Mouse (Mus musculus): ENCODE results near the gene Prox2. TPM values are rescaled to one million over a fixed set of nuclear protein-coding genes. Genes with fewer than 3 reads are reported as not detected.
A peak's percentile ranks its signal among the peaks of the same experiment; 100 is the strongest.

Prox2 gene
- polyA plus RNA-seq, 1 experiment from 2014 or later = 2.1 TPM

GRCm38 (mm10) chr12:85104789-85105188 is 5.8 kb downstream of the Prox2 start:
- Histone ChIP-seq H3K27me3 (no peaks in the 10 kb centered on the region), H3K4me3 (no peak overlapping the region), H3K4me1 (replicated peaks) (peaks cover 5% of the 10 kb centered on the region), H3K27ac (replicated peaks) (no peak overlapping the region), H3K9me3 (no peaks in the 10 kb centered on the region), H3K36me3 (no peaks in the 10 kb centered on the region), H3K9ac (no peak overlapping the region), H3K4me2 (no peak overlapping the region)
- 81% methylated on average over 8 of the region's 8 CpGs for WGBS
- no peak for ATAC-seq (ENCODE audit: low FRiP score, low read depth)

- H3K27me3 ChIP-seq = no peaks in the 10 kb centered on the region
- no peak for ATAC-seq (ENCODE audit: low FRiP score, low read depth)
- H3K9ac ChIP-seq = no peak overlapping the region
- H3K4me1 ChIP-seq (replicated peaks) = peaks cover 4% of the 10 kb centered on the region; the same call in 1 of the 2 replicates
- no peak overlapping the region for H3K27ac ChIP-seq (replicated peaks)
- no peaks in the 10 kb centered on the region for H3K36me3 ChIP-seq
- 79% methylated on average over 8 of the region's 8 CpGs for WGBS
- no peaks in the 10 kb centered on the region for H3K9me3 ChIP-seq
- H3K4me2 ChIP-seq = no peak overlapping the region
- no peak overlapping the region for H3K4me3 ChIP-seq
Measured at GRCm38 (mm10) chr12:85103096-85103495, 7.5 kb downstream of the Prox2 start.

GRCm38 (mm10) chr12:85101521-85102106 is 8.9 kb downstream of the Prox2 start:
- Histone ChIP-seq H3K4me2 (no peak overlapping the region), H3K27ac (replicated peaks) (no peak overlapping the region), H3K27me3 (no peaks in the 10 kb centered on the region), H3K9ac (no peak overlapping the region), H3K9me3 (no peaks in the 10 kb centered on the region), H3K36me3 (no peaks in the 10 kb centered on the region), H3K4me3 (no peak overlapping the region), H3K4me1 (replicated peaks) (peaks cover 4% of the 10 kb centered on the region; the same call in 1 of the 2 replicates)
- 83% methylated on average over 5 of the region's 5 CpGs for WGBS
- ATAC-seq (ENCODE audit: low FRiP score, low read depth) = no peak

- 0 out of 2 replicates have a peak, but pooled peaks have one; percentile 30 for ATAC-seq (ENCODE audit: low FRiP score, low read depth)
- Histone ChIP-seq H3K27ac (replicated peaks) (no peak overlapping the region), H3K27me3 (no peaks in the 10 kb centered on the region), H3K9me3 (no peaks in the 10 kb centered on the region), H3K4me2 (no peak overlapping the region), H3K36me3 (no peaks in the 10 kb centered on the region), H3K4me1 (replicated peaks) (peaks cover 4% of the 10 kb centered on the region; the same call in 1 of the 2 replicates), H3K4me3 (no peak overlapping the region), H3K9ac (no peak overlapping the region)
- 50% methylated on average over 14 of the region's 14 CpGs for WGBS
Measured at GRCm38 (mm10) chr12:85101001-85101400, 9.6 kb downstream of the Prox2 start.

- Histone ChIP-seq H3K4me3 (no peak overlapping the region), H3K9ac (no peak overlapping the region), H3K4me2 (no peak overlapping the region), H3K4me1 (replicated peaks) (peaks cover 6% of the 10 kb centered on the region; the same call in 1 of the 2 replicates), H3K27ac (replicated peaks) (no peak overlapping the region), H3K27me3 (no peaks in the 10 kb centered on the region), H3K36me3 (no peaks in the 10 kb centered on the region), H3K9me3 (no peaks in the 10 kb centered on the region)
- WGBS = 81% methylated on average over 7 of the region's 7 CpGs
- ATAC-seq (ENCODE audit: low FRiP score, low read depth) = no peak
Measured at GRCm38 (mm10) chr12:85095859-85096258, 14.7 kb downstream of the Prox2 start.

- Histone ChIP-seq H3K4me1 (replicated peaks) (peaks cover 6% of the 10 kb centered on the region; the same call in 1 of the 2 replicates), H3K27ac (replicated peaks) (no peak overlapping the region), H3K27me3 (no peaks in the 10 kb centered on the region), H3K4me2 (no peak overlapping the region), H3K9me3 (no peaks in the 10 kb centered on the region), H3K36me3 (no peaks in the 10 kb centered on the region), H3K4me3 (no peak overlapping the region), H3K9ac (no peak overlapping the region)
- no peak for ATAC-seq (ENCODE audit: low FRiP score, low read depth)
- WGBS = 87% methylated on average over 11 of the region's 11 CpGs
Measured at GRCm38 (mm10) chr12:85095146-85095545, 15.4 kb downstream of the Prox2 start.

GRCm38 (mm10) chr12:85094706-85095105 is 15.9 kb downstream of the Prox2 start:
- H3K27ac ChIP-seq (replicated peaks) = no peak overlapping the region
- H3K9me3 ChIP-seq = no peaks in the 10 kb centered on the region
- no peaks in the 10 kb centered on the region for H3K36me3 ChIP-seq
- WGBS = 71% methylated on average over 10 of the region's 10 CpGs
- H3K4me1 ChIP-seq (replicated peaks) = peaks cover 6% of the 10 kb centered on the region; the same call in 1 of the 2 replicates
- no peak for ATAC-seq (ENCODE audit: low FRiP score, low read depth)
- H3K9ac ChIP-seq = no peak overlapping the region
- no peaks in the 10 kb centered on the region for H3K27me3 ChIP-seq
- H3K4me2 ChIP-seq = no peak overlapping the region
- H3K4me3 ChIP-seq = no peak overlapping the region

DNA sequence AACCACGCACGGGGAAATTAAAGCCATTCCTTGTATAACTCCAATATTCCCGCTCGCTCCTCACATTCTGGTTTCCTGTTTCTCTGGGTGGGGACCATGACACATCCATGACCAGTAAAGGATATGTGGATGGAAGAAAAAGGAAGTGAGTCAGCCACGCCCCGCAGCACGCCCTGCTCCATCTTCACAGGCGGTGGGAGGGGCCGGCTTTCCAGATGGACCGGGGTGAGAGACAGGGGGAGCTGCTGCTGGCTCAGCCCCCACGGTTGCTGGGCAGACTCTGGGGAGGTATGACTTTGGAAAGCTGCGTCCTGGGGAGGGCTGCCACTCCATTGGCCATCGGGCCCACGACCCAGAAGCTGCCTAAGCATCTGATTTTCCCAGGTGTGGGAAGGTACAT is 16.5 kb downstream of the Prox2 start:
- Histone ChIP-seq H3K27me3 (no peaks in the 10 kb centered on the region), H3K9ac (no peak overlapping the region), H3K4me1 (replicated peaks) (peaks cover 6% of the 10 kb centered on the region; the same call in 1 of the 2 replicates), H3K4me2 (no peak overlapping the region), H3K4me3 (no peak overlapping the region), H3K36me3 (peaks cover 5% of the 10 kb centered on the region; the same call in 1 of the 2 replicates), H3K27ac (replicated peaks) (no peak overlapping the region), H3K9me3 (no peaks in the 10 kb centered on the region)
- 37% methylated on average over 14 of the region's 14 CpGs for WGBS
- no peak for ATAC-seq (ENCODE audit: low FRiP score, low read depth)

DNA sequence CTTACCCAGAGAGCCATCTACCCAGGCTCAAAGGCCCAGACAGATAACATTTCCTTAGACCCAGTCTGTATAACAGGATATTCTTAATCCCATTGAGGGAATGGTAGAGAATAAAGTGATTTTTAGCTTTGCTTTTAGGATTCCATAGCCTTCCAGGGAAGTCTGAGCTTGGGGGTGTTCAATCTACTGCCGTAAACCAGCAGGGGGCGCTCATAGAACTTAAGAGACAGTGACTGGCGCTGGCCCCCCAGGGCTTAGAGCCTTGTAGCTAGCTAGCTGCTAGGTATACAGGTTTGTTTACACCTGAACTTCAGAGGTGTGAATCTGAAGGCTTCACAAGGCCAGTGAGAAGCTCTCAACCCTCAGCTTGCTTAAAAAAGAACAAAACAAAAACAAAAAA is 18.3 kb downstream of the Prox2 start:
- peaks cover 6% of the 10 kb centered on the region; the same call in 1 of the 2 replicates for H3K4me1 ChIP-seq (replicated peaks)
- H3K9ac ChIP-seq = no peak overlapping the region
- 7% methylated on average over 3 of the region's 3 CpGs for WGBS
- H3K9me3 ChIP-seq = no peaks in the 10 kb centered on the region
- no peak overlapping the region for H3K27ac ChIP-seq (replicated peaks)
- ATAC-seq (ENCODE audit: low FRiP score, low read depth) = no peak
- no peak overlapping the region for H3K4me3 ChIP-seq
- H3K4me2 ChIP-seq = no peak overlapping the region
- no peaks in the 10 kb centered on the region for H3K27me3 ChIP-seq
- H3K36me3 ChIP-seq = peaks cover 22% of the 10 kb centered on the region

- no peak for ATAC-seq (ENCODE audit: low FRiP score, low read depth)
Measured at GRCm38 (mm10) chr12:85091190-85091589, 19.4 kb downstream of the Prox2 start.

GRCm38 (mm10) chr12:85087845-85088244 is 22.7 kb downstream of the Prox2 start:
- Histone ChIP-seq H3K9me3 (no peaks in the 10 kb centered on the region), H3K4me3 (no peak overlapping the region), H3K36me3 (peaks cover 23% of the 10 kb centered on the region), H3K4me1 (replicated peaks) (no peaks in the 10 kb centered on the region), H3K9ac (no peak overlapping the region), H3K4me2 (no peak overlapping the region), H3K27me3 (no peaks in the 10 kb centered on the region), H3K27ac (replicated peaks) (no peak overlapping the region)
- no peak for ATAC-seq (ENCODE audit: low FRiP score, low read depth)
- 95% methylated on average over 12 of the region's 12 CpGs for WGBS

More at GRCm38 (mm10) chr12:85091190-85091589, 19.4 kb downstream of the Prox2 start:
- WGBS = 83% methylated on average over 3 of the region's 3 CpGs
- H3K27ac ChIP-seq (replicated peaks) = no peak overlapping the region
- no peaks in the 10 kb centered on the region for H3K27me3 ChIP-seq
- H3K36me3 ChIP-seq = peaks cover 23% of the 10 kb centered on the region
- H3K4me1 ChIP-seq (replicated peaks) = peaks cover 6% of the 10 kb centered on the region; the same call in 1 of the 2 replicates
- H3K4me2 ChIP-seq = no peak overlapping the region
- no peaks in the 10 kb centered on the region for H3K9me3 ChIP-seq
- no peak overlapping the region for H3K4me3 ChIP-seq
- no peak overlapping the region for H3K9ac ChIP-seq

DNA sequence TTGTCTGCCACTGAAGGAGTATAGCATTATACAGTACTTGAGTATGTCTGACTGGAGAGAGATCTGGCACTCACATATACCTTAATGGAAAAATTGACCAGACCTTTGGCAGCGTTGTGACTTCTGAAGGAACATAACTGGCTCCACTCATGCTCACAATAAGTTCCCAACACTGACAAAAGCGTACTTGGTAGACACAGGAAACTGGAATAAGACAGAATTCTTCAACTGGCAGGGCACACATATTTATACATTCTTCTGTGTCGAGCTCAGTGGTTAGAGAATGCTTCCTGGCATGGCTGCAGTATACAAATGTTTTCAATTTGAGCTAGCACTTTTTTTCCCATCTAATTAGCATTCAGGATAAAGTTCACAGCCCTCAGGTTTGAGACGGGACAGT is 25.6 kb downstream of the Prox2 start:
- Histone ChIP-seq H3K4me3 (no peak overlapping the region), H3K9ac (no peak overlapping the region), H3K27me3 (no peaks in the 10 kb centered on the region), H3K4me1 (replicated peaks) (no peaks in the 10 kb centered on the region), H3K36me3 (peaks cover 23% of the 10 kb centered on the region), H3K27ac (replicated peaks) (no peak overlapping the region), H3K4me2 (no peak overlapping the region), H3K9me3 (no peaks in the 10 kb centered on the region)
- 92% methylated on average over 4 of the region's 4 CpGs for whole genome bisulfite sequencing
- no peak for ATAC-seq (ENCODE audit: low FRiP score, low read depth)

DNA sequence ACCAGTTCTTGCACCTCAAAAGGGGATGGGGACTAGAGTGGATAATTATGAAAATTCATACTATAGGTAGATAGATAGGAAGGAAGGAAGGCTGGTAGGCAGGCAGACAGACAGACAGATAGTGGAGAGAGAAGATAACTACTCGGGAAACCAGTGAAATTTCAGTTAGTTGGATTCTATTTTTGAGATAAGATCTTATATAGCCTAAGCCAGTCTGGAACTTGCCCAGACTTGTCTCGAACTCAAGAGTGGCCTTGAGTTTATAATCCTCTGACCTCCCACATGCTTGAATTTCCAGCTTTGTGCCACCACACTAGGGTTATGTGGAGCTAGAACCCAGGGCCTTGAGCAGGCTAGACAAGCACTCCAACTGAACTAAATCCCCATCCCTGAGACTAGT is 26.3 kb downstream of the Prox2 start:
- Histone ChIP-seq H3K27me3 (no peaks in the 10 kb centered on the region), H3K36me3 (peaks cover 20% of the 10 kb centered on the region), H3K4me3 (no peak overlapping the region), H3K9me3 (no peaks in the 10 kb centered on the region), H3K27ac (replicated peaks) (no peak overlapping the region), H3K4me2 (no peak overlapping the region), H3K4me1 (replicated peaks) (no peaks in the 10 kb centered on the region), H3K9ac (no peak overlapping the region)
- 90% methylated on average over 2 of the region's 2 CpGs for WGBS
- no peak for ATAC-seq (ENCODE audit: low FRiP score, low read depth)
